Comparison of ENCODE assay signal across 1 mouse cellular context in the genomic region with DNA sequence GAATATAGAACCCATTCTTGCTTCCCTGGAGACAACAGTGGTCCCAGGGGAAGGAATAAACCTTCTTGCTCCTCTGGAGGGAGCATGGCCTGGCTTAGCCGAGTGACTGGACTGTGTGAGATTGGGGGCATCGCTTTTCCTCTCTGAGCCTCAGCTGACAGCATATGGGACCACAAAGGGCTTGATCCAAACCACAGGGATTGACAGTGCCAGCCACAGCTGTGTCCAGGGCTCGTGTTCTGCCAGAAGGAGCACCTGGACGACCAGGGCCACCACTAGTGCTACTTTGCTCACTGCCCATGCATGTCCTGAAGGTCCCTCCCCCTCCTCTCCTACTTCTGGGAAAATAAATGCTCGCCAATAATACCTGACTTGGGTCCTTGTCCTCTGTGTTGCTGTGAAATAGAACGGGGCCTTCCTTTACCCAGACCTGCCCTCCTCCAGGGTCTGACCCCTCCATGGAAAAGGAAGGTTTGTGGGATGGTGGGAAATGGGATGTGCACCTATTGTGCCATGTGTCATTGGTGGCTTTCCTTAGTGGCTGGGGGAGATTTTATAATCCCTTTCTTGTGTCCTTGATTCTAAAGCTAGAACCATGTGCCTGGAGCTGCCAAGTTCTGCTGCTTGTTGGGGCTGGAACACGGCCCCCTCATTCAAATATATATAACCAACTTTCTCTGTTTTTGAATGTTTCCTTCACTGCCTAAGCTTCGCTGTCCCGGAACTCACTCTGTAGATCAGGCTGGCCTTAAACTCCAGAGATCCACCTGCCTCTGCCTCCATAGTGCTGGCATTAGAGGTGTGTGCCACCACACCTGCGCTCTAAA.
TF ChIP-seq lines count a peak whose summit lies in the region.

No protein-coding gene starts in this region.

TF ChIP-seq in CH12.LX, 34 proteins besides CTCF, POLR2A, EP300 and RAD21 (continued from another document):
- TF ChIP-seq NELFE (IDR thresholded peaks at IDR 0.05; ENCODE audit: low read depth, low read length) (peak; percentile 21; the same call in 1 of the 2 replicates), CHD1 (IDR thresholded peaks at IDR 0.05; ENCODE audit: low read depth, low read length) (no peak; the same call in 1 of the 2 replicates), RCOR1 (conservative IDR thresholded peaks at IDR 0.05; ENCODE audit: low read depth, low read length) (peak; percentile 3; the same call in 1 of the 2 replicates), ELF1 (IDR thresholded peaks at IDR 0.05; ENCODE audit: low read depth, low read length) (peak; percentile 16; the same call in 1 of the 2 replicates), MAFK (IDR thresholded peaks at IDR 0.05; ENCODE audit: insufficient replicate concordance, low read length) (no peak), JUND (conservative IDR thresholded peaks at IDR 0.05; ENCODE audit: low read depth, low read length) (no peak), JUN (IDR thresholded peaks at IDR 0.05; ENCODE audit: insufficient read depth, low read depth, low read length) (no peak), GABPA (IDR thresholded peaks at IDR 0.05; ENCODE audit: insufficient replicate concordance, low read depth, low read length) (no peak), BHLHE40 (IDR thresholded peaks at IDR 0.05; ENCODE audit: low read depth, low read length) (peak; percentile 14; the same call in 1 of the 2 replicates), MYC (IDR thresholded peaks at IDR 0.05; ENCODE audit: low read depth, low read length) (no peak), HCFC1 (IDR thresholded peaks at IDR 0.05; ENCODE audit: low read depth, low read length) (no peak), MEF2A (IDR thresholded peaks at IDR 0.05; ENCODE audit: borderline replicate concordance, low read depth, low read length) (no peak), KAT2A (IDR thresholded peaks at IDR 0.05; ENCODE audit: insufficient replicate concordance, low read length) (no peak)
